Mouse (Mus musculus) liver, embryonic 14.5 days (tissue): ENCODE measurements at regions not wholly inside any gene's neighbourhood (a gene's known extent, or its start where the extent isn't known, plus 50 kb on each side); places are given as distances from the start of the nearest gene placed in this dataset.

Source experiments
- ATAC-seq: fragments of 200-750 bp; cut with Nextera tagmentation; 2 replicates; pipeline ENCODE4 v1.8.0; 2017; ENCODE audit warnings: moderate number of reproducible peaks, mild to moderate bottlenecking, moderate library complexity; ENCODE audit not compliant: insufficient read depth
- DNase-seq, 3 experiments: peaks; one replicate each; pipeline ENCODE4 v3.0.0-alpha.2; 2012 to 2013; ENCODE audit warnings: low read depth in 3 of 3, low spot score in 3 of 3
- H3K27ac ChIP-seq: fragments of 300-500 bp; sonication (generic); 2 replicates; pipeline ENCODE4 v1.5.1; 2014; ENCODE audit warnings: moderate library complexity, mild to moderate bottlenecking, control low read depth, inconsistent platforms
- H3K27me3 ChIP-seq: fragments of 300-500 bp; sonication (generic); 2 replicates; pipeline ENCODE4 v1.6.1; 2014; ENCODE audit warnings: mild to moderate bottlenecking, low read length, moderate library complexity; ENCODE audit not compliant: control insufficient read depth, insufficient read depth
- H3K36me3 ChIP-seq: fragments of 300-500 bp; sonication (generic); replicated peaks from 2 replicates; pipeline ENCODE4 v1.6.1; 2014; ENCODE audit warnings: low read depth; ENCODE audit not compliant: control insufficient read depth, insufficient read depth
- H3K4me1 ChIP-seq, 2 experiments: fragments of 200-500 bp in 1 of 2; fragments of 300-500 bp in 1 of 2; sonication (generic) in 1 of 2; replicated peaks; 2 replicates each; pipeline ENCODE4 v1.6.1; 2012 to 2014; ENCODE audit warnings: antibody characterized with exemption in 1 of 2, inconsistent platforms in 1 of 2, low read length in 1 of 2; ENCODE audit not compliant: control insufficient read depth in 2 of 2, insufficient read depth in 2 of 2
- H3K4me2 ChIP-seq: fragments of 300-500 bp; sonication (generic); 2 replicates; pipeline ENCODE4 v1.6.1; 2014; ENCODE audit warnings: low read depth, mild to moderate bottlenecking, control low read depth, moderate library complexity
- H3K4me3 ChIP-seq, 2 experiments: fragments of 200-500 bp in 1 of 2; fragments of 300-500 bp in 1 of 2; sonication (generic) in 1 of 2; 2 replicates each; pipeline ENCODE4 v1.5.1; 2012 to 2014; ENCODE audit warnings: low read depth in 2 of 2, low read length in 2 of 2, mild to moderate bottlenecking in 2 of 2, control low read depth in 1 of 2, inconsistent platforms in 1 of 2, moderate library complexity in 1 of 2; ENCODE audit not compliant: insufficient read depth in 1 of 2
- H3K9ac ChIP-seq: fragments of 300-500 bp; sonication (generic); replicated peaks from 2 replicates; pipeline ENCODE4 v1.6.1; 2014; ENCODE audit warnings: mild to moderate bottlenecking, control low read depth, moderate library complexity
- H3K9me3 ChIP-seq: fragments of 300-500 bp; sonication (generic); 2 replicates; pipeline ENCODE4 v1.6.1; 2016; ENCODE audit warnings: low read length, mixed read lengths; ENCODE audit not compliant: control insufficient read depth
- CTCF ChIP-seq: IDR thresholded peaks from 2 replicates; pipeline ENCODE4 v1.5.1; 2016; ENCODE audit warnings: antibody characterized with exemption, low read depth, control low read depth
- EP300 ChIP-seq: IDR thresholded peaks from 2 replicates; pipeline ENCODE4 v1.6.1; 2016; ENCODE audit warnings: antibody characterized with exemption, low read depth
- WGBS: fragments of 180-500 bp; shearing (Covaris S2); extraction: QIAGEN DNeasy Blood & Tissue Kit; methylation state at CpG from one replicate; pipeline ENCODE4 v1.1.7; 2014; ENCODE audit not compliant: insufficient replicate concordance; 5-methylcytosine and 5-hydroxymethylcytosine counted together

GRCm38 (mm10) chr7:136480641-136481202, 413.7 kb upstream of the Mgmt start:
- H3K4me3 ChIP-seq: no peak overlapping the region
- H3K36me3 ChIP-seq: no peaks in the 10 kb centered on the region
- H3K4me2 ChIP-seq: no peak overlapping the region
- H3K4me1 ChIP-seq: no peaks in the 10 kb centered on the region
- no peaks in the 10 kb centered on the region for H3K9me3 ChIP-seq
- H3K9ac ChIP-seq: no peak overlapping the region
- no peaks in the 10 kb centered on the region for H3K27me3 ChIP-seq
- TF ChIP-seq EP300 (no peak), CTCF (no peak)
- no peak for ATAC-seq
- H3K27ac ChIP-seq: no peak overlapping the region
- 60% methylated on average over 13 of the region's 13 CpGs for WGBS
- no peak for DNase-seq

GRCm38 (mm10) chr7:136483237-136483636, 411.2 kb upstream of the Mgmt start:
- Histone ChIP-seq H3K27me3 (no peaks in the 10 kb centered on the region), H3K9ac (no peak overlapping the region), H3K4me3 (no peak overlapping the region), H3K36me3 (no peaks in the 10 kb centered on the region), H3K27ac (no peak overlapping the region), H3K9me3 (no peaks in the 10 kb centered on the region), H3K4me1 (no peaks in the 10 kb centered on the region), H3K4me2 (no peak overlapping the region)
- DNase-seq (no peak), ATAC-seq (no peak)
- TF ChIP-seq CTCF (no peak), EP300 (no peak)

- no peaks in the 10 kb centered on the region for H3K9me3 ChIP-seq
- TF ChIP-seq CTCF (no peak), EP300 (no peak)
- ATAC-seq (no peak), DNase-seq (no peak)
- H3K9ac ChIP-seq: no peak overlapping the region
- no peaks in the 10 kb centered on the region for H3K4me1 ChIP-seq
- no peak overlapping the region for H3K4me3 ChIP-seq
- H3K4me2 ChIP-seq: no peak overlapping the region
- no peaks in the 10 kb centered on the region for H3K36me3 ChIP-seq
- 54% methylated on average over 5 of the region's 5 CpGs for WGBS
- H3K27me3 ChIP-seq: no peaks in the 10 kb centered on the region
- no peak overlapping the region for H3K27ac ChIP-seq
Measured at GRCm38 (mm10) chr7:136487556-136487955, 406.9 kb upstream of the Mgmt start.

GRCm38 (mm10) chr7:136494862-136495261, 399.6 kb upstream of the Mgmt start:
- Histone ChIP-seq H3K27ac (no peak overlapping the region), H3K4me1 (no peaks in the 10 kb centered on the region), H3K4me3 (no peak overlapping the region), H3K4me2 (no peak overlapping the region), H3K9me3 (no peaks in the 10 kb centered on the region), H3K9ac (no peak overlapping the region), H3K27me3 (no peaks in the 10 kb centered on the region), H3K36me3 (no peaks in the 10 kb centered on the region)
- no peak for ATAC-seq
- DNase-seq: no peak
- TF ChIP-seq EP300 (no peak), CTCF (no peak)
- 48% methylated on average over 3 of the region's 3 CpGs for WGBS

- ATAC-seq: no peak
- no peak overlapping the region for H3K9ac ChIP-seq
- WGBS: 40% methylated on average over 19 of the region's 19 CpGs
- DNase-seq: no peak
- TF ChIP-seq EP300: no peak
- TF ChIP-seq CTCF: no peak
- H3K27me3 ChIP-seq: no peaks in the 10 kb centered on the region
- H3K36me3 ChIP-seq: no peaks in the 10 kb centered on the region
- H3K9me3 ChIP-seq: no peaks in the 10 kb centered on the region
- H3K4me3 ChIP-seq: no peak overlapping the region
- no peak overlapping the region for H3K4me2 ChIP-seq
- H3K4me1 ChIP-seq: no peaks in the 10 kb centered on the region
- no peak overlapping the region for H3K27ac ChIP-seq
Measured at GRCm38 (mm10) chr7:136496335-136497242, 397.8 kb upstream of the Mgmt start.
